Mouse (Mus musculus) myocyte (in vitro differentiated cells): ENCODE measurements at regions not wholly inside any gene's neighbourhood (a gene's known extent, or its start where the extent isn't known, plus 50 kb on each side); places are given as distances from the start of the nearest gene placed in this dataset.

Experiments used
- CEBPB ChIP-seq: IDR thresholded peaks from 2 replicates; pipeline ENCODE4 v1.6.1; 2011; ENCODE audit warnings: mild to moderate bottlenecking, moderate library complexity; ENCODE audit not compliant: poor library complexity, insufficient read depth, severe bottlenecking
- E2F4 ChIP-seq: IDR thresholded peaks from one replicate; pipeline ENCODE4 v1.6.1; 2011; ENCODE audit warnings: mild to moderate bottlenecking, control low read depth, moderate library complexity; ENCODE audit not compliant: insufficient read depth
- MYOD1 ChIP-seq, 3 experiments: IDR thresholded peaks; one replicate each; pipeline ENCODE4 v1.6.1; 2011; ENCODE audit warnings: control low read depth in 2 of 3, low read depth in 2 of 3, mild to moderate bottlenecking in 2 of 3, moderate library complexity in 1 of 3; ENCODE audit not compliant: insufficient read length in 2 of 3, control insufficient read depth in 1 of 3
- MYOG ChIP-seq, 3 experiments: IDR thresholded peaks; one replicate each; pipeline ENCODE4 v1.6.1; 2011; ENCODE audit warnings: control low read depth in 2 of 3, low read depth in 2 of 3, mild to moderate bottlenecking in 2 of 3; ENCODE audit not compliant: insufficient read length in 2 of 3, control insufficient read depth in 1 of 3, insufficient read depth in 1 of 3
- POLR2A ChIP-seq: IDR thresholded peaks from one replicate; pipeline ENCODE4 v1.6.1; 2011; ENCODE audit warnings: low read depth, mild to moderate bottlenecking, control low read depth, moderate library complexity; ENCODE audit not compliant: insufficient read length
- POLR2AphosphoS2 ChIP-seq: IDR thresholded peaks from one replicate; pipeline ENCODE4 v1.6.1; 2011; ENCODE audit warnings: low read depth, control low read depth; ENCODE audit not compliant: insufficient read length
- TCF12 ChIP-seq: IDR thresholded peaks from one replicate; pipeline ENCODE4 v1.6.1; 2011; ENCODE audit warnings: mild to moderate bottlenecking, control low read depth; ENCODE audit not compliant: poor library complexity, insufficient read depth, severe bottlenecking
- TCF3 ChIP-seq: IDR thresholded peaks from one replicate; pipeline ENCODE4 v1.6.1; 2011; ENCODE audit warnings: low read depth, control low read depth; ENCODE audit not compliant: insufficient read length
- USF1 ChIP-seq: IDR thresholded peaks from one replicate; pipeline ENCODE4 v1.6.1; 2011; ENCODE audit warnings: low read depth, mild to moderate bottlenecking, control low read depth, moderate library complexity

DNA sequence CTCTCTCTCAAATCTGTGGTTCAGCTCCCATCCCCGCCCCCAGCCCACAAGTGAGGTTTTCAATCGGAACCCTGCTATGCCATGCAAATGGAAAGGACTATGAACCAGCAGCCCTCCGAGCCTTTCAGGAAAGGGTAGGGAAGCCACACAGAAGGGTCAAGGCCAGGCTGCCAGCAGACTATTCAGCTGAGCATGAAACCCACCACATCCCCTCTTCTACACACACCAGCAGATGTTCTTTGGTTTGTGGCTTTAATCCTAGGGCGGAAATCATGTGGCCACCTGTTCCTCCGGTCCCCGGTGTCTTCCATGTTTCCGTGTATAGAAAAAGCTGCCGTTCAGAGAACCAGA lies 240.6 kb downstream of the Lrfn2 start:
- no peak for TF ChIP-seq MYOD1 (IDR thresholded peaks at IDR 0.05; ENCODE audit: control insufficient read depth in 1 of 3, insufficient read length in 2 of 3, low read depth in 2 of 3)
- TF ChIP-seq CEBPB, result no peak
- no peak for TF ChIP-seq POLR2A
- TF ChIP-seq TCF12, result no peak
- no peak for TF ChIP-seq E2F4
- TF ChIP-seq POLR2AphosphoS2, result no peak
- no peak for TF ChIP-seq TCF3
- no peak for TF ChIP-seq USF1
- no peak for TF ChIP-seq MYOG (IDR thresholded peaks at IDR 0.05; ENCODE audit: control insufficient read depth in 1 of 3, insufficient read depth in 1 of 3, insufficient read length in 2 of 3, low read depth in 2 of 3)
